Mouse (Mus musculus) lung, adult 18-20 months (tissue): ENCODE measurements around the gene Rev1.
A peak's percentile ranks its signal among the peaks of the same experiment; 100 is the strongest.
"Not testable (repeated sequence)": the region's sequence is repeated elsewhere in the genome, so short reads cannot be mapped to it uniquely, and the experiment has no call there.

ENCODE experiments used
- DNase-seq, 2 experiments: peaks; one replicate each; pipeline ENCODE4 v3.0.0; 2022; ENCODE audit warnings: mixed read lengths in 2 of 2

Rev1 gene

DNA sequence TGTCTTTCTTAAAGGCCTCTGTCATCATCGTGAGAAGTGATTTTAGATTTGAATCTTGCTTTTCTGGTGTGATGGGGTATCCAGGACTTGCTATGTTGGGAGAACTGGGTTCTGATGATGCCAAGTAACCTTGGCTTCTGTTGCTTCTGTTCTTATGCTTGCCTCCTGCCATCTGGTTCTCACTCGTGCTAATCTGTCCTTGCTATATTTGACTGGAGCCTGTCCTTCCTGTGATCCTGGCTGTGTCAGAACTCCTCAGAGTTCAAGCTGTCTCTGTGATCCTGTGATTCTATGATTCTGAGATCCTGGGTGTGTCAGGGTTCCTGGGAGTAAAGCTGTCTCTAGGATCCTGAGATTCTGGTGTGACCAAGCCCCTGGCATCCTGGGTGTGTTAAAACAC, 67.4 kb downstream of the Rev1 start:
- not testable (repeated sequence) for DNase-seq

DNA sequence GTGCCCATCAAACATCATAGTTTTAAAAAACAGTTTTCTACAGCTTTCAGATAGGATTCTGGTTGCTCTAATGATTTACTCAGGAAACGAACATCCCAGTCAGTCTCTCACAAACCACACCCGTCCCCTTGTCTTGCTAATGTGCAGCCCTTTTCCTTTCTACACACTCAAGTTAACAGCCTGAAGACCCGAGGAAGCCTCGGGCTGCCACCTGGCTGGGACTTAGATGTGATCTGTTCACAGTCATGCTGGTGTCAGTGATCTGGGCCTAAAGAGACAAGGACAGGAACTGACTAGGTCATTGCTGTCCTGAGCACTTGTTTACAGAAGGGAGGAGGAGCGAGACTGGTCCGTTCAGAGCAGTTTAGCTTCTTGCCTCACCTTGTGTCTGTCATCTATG, 71.2 kb downstream of the Rev1 start:
- no peak for DNase-seq

DNA sequence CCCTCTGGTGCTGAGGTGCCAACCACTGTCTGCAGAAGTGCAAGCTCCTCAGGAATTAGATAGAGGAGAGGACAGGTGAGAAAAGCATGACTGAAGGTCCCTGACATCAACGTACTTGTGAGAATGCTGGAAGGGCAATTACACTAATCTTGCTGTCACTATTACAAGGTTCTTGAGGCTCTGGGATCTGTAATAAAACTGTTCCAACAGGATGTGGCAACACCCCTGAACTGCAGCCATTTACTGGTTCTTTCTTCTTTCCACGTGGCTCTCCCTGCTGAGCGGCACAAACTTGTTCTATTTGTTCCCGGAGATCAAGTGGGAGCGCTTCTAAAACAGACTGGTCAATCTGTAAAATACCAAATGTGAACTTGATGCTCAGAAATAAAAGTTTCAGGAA, 74.4 kb downstream of the Rev1 start:
- DNase-seq: no peak

DNA sequence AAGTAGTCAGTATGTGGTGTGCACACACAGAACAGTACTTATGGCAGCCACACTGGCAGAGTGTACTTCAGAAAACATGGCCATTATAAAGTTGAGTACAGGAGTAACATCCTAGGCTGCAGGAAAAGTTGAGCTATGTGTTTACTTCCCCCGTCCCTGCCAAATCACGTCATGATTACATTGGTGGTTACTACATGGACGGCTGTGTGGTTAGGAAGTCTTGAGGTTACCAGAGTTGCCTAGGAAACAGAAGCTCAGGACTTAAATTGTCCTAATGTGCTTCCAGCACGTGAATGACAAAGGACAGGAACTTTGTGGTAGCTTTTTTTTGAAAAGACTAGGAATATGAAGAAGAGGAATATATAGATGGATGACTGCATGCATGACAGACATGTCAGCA, 80.0 kb downstream of the Rev1 start:
- DNase-seq: peak in 1 of 2 experiments; percentile 21

DNA sequence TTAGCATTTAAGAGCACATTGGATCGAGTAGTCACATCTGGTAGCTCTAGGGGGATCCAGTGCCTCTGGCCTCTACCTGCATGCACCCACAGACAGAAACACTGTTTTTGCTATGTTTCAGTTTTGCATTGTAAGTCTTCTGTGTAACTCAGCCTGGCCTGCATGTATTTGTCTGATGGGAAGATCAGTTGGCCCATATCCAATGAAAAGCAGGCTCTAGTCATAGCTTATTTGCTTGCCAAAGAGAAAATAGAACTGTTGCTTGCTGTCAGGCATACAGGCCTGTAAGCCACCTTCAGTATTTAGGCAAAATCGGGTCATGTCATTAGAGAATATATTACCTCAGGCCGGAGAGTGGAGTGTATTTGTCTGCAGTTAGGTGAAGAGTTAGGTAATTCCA, 81.5 kb downstream of the Rev1 start:
- no peak for DNase-seq

DNA sequence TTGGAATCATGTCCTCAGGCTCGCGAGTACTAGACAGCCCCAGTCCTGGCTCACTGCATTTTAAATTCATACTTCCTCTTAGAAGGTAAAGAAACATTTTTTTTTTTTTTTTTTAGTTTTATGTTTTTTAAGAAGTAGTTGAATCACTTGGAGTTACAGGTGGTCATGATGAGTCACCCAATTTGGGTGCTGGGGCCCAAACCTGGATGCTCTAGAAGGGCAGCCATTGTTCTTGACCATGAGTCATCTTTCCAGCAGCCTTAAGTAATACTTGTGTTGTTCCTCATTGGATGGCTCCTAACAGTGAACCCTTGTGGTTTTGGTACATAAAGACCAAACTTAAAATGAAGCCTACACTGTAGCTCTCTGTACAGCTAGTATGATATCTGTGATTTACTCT, 90.7 kb downstream of the Rev1 start:
- DNase-seq: no peak

DNA sequence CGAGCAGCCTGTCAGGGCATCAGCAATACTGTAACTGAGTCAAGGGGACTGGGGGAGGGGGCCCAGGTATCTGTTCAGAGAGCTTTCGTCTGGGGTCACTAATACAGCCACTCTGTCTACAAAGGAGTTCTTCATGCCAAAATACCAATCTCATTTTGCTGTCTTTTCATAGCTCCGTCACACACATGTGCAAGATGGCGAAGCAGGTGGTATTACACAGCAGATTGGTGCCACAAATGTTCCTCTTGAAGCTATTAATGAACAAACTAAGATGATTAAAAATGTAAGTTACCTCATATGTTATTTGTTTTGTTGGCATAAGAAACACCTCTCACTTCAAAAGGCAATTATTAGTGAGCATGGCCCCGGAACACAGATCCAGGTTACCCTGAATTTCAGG, 92.2 kb downstream of the Rev1 start:
- no peak for DNase-seq

DNA sequence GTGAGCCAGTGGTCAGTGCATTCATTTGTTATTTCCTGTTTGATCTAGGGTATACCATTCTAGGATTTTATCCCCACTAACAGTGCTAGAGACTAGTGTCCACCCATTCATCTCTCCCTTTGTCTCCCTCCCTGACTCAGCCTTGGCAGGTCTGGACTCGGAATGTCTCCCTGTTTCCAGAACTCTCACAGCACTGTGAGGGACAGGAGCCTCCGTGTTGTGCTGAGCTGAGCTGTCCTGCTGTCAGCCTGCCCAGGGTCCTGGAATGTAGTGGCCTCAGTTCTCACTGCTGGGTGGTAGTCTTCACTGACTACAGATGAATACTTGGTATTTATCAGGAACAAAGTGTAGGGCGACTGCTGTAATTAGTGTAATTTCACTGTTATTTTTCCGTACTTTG, 94.1 kb downstream of the Rev1 start:
- no peak for DNase-seq

DNA sequence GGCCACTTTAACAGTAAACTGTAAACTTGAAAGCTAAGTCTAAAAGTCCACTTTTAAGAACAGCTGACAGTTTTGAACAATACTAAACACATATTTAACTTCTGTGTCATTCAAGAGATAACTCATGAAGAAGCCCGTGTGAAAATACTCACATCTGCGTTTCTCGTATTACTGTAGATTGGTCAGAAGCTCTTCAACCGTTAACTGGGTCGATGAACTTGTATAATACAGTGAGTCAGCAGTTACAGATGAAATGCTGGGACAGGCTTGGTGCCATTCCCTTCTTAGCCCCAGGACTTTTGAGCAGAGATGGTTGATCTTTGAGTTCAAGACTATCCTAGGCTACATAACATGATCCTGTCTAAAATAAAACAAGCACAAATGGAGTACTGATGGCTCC, 98.2 kb downstream of the Rev1 start:
- DNase-seq: no peak

DNA sequence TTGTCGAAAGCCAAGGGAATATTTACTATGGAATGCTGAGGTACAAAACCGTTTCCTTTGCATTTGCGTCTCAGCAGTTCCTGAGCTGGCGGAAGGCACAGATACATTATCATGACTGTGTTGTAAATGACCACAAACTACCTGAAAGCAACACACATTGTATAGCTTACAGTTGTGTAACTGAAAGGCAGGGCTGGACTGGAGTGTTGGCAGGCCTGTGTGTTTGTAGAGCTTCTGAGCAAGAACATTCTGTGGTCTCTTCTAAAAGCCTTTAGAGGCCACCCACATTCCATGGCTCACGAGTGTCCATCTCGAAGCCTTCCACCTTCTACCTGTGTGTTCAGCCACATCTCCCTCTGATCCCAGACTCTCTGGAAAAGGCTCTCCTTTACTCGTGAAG, 102.3 kb downstream of the Rev1 start:
- peak; percentile 63 to 77 for DNase-seq

DNA sequence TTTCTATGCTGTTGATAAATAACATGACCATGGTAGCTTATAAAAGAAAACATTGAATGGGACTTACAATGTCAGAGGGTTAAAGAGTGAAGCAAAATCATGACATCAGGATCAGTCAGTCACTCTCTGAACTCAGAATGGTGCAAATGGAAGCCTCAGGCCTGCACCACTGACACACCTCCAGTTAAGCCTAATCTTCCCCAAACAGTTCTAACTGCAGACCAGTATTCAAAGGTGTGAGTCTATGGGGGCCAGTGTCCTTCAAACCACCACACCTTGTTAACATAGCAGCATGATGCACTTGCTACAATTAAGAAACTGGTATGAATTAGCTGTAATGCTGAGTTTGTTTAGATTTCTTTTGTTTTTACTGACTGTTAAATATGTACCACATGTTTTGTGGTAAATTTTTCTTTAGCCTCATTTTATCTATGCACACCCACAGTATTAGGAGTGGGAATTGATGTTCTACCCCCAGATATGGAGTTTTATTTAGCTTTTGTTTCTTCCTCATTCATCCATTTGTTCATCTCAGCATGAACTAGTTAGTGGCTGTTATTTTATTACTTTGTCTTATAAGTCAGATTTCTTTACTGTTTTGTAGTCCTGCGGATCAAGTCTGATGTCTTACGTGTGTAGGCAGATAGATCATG, 114.9 kb downstream of the Rev1 start:
- no peak for DNase-seq

DNA sequence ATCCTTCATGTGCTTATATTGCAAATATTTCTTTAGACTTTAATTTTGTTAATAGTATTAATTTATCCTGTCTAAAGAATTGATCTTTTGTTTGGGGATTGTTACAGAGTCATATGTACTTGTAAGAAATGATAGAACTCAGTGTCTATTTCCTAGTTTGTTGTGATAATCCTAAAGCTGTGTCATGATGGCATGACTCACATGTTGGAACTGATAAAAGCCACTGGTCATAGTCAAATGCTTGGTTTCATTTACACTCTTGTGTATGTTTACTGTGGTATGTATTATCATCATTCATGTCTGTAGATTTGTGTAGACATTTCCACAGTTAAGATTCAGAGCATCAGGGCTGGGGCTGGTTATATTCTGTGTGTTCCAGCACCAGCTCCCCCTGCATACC, 117.1 kb downstream of the Rev1 start:
- no peak for DNase-seq

DNA sequence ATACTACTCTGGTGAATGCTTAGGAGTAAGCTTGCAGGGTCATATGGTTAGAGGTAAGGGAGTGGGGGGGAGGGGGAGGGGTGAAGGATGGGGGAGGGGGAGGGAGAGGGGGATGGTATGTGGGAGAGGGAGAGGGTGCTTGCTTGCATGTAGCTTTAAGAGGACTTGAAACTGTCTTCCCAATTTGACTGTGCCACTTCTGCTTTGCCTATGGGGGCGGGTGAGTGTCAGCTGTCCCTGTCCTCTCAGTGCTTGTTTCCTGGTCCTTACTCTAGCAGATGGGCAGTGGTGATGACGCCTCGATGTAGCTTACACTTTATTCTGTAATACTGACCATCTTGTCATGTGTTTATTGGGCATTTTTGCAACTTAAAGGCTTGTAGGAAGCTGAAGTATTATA, 117.5 kb downstream of the Rev1 start:
- peak in 1 of 2 experiments; percentile 23 for DNase-seq

DNA sequence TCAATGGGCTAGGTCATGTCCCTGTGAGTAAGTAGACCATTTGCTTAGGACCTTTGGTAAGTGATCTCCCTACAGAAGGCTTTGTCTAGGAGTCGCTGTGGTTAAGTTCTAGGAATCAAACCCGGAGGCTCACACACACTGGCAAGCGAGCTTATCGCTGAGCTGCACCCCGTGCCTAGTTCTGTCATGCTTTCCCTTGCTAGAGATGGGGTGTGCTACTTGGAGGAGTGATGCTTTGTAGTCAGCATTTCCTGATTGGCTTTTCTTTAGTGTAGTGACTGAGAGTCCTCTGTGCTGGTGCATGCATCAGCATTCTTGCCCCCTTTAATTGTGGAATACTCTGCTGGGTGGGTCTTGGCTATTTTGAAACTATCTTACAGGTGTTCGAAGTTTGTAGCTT, 118.0 kb downstream of the Rev1 start:
- DNase-seq: no peak

DNA sequence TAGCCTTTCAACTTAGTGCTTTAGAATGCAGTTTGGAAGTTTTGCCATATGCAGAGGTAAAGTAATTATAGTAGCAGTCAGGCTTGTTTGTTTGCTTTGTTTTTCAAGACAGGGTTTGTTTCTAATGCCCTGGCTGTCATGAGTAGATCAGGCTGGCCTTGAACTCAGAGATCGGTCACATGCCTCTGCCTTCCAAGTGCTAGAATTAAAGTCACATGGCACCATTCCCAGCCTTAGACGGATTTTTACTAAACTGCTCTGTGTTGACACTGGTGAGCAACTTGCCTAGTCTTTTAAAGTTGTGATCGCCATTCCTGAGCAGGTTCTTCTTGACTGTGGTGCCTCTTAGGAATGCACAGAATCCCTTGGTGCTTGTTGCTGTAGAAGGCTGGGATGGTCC, 122.9 kb downstream of the Rev1 start:
- no peak for DNase-seq

DNA sequence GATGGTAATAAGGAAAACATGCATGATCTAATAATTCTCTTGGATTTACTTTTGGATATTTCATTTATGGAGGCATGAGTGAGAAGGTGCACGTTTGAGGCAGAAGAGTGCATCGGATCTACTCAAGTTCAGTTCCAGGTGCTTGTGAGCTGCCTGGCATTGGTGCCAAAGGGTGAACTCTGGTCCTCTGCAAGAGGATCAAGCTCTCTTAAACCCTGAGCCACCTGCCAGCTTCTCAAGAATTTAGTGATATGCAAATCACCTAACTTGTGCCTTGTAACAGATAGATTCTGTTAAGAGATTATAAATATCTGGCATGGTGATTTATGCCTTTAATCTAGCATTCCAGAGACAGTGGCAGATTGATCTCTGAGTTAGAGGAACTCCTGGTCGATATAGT, 126.6 kb downstream of the Rev1 start:
- DNase-seq: no peak
